Mouse (Mus musculus) stomach, postnatal 0 days (tissue): ENCODE data around the gene S100a10. TPM values are rescaled to one million over a fixed set of nuclear protein-coding genes. Genes with fewer than 3 reads are reported as not detected.

ENCODE experiments used
- ATAC-seq: fragments of 200-750 bp; cut with Nextera tagmentation; 2 replicates; pipeline ENCODE4 v1.8.0; 2017; ENCODE audit not compliant: low FRiP score, low TSS enrichment
- DNase-seq: peaks from one replicate; pipeline ENCODE4 v3.0.0-alpha.2; 2016; ENCODE audit warnings: low spot score
- H3K27ac ChIP-seq: fragments of 300-500 bp; sonication (generic); replicated peaks from 2 replicates; pipeline ENCODE4 v1.5.1; 2014; ENCODE audit warnings: mild to moderate bottlenecking, control low read depth
- H3K27me3 ChIP-seq: fragments of 300-500 bp; sonication (generic); 2 replicates; pipeline ENCODE4 v1.6.1; 2014; ENCODE audit warnings: low read length; ENCODE audit not compliant: control insufficient read depth, insufficient read depth
- H3K36me3 ChIP-seq: fragments of 300-500 bp; sonication (generic); 2 replicates; pipeline ENCODE4 v1.6.1; 2014; ENCODE audit warnings: low read length, mixed read lengths; ENCODE audit not compliant: control insufficient read depth, insufficient read depth
- H3K4me1 ChIP-seq: fragments of 300-500 bp; sonication (generic); replicated peaks from 2 replicates; pipeline ENCODE4 v1.6.1; 2014; ENCODE audit warnings: antibody characterized with exemption; ENCODE audit not compliant: control insufficient read depth, insufficient read depth
- H3K4me2 ChIP-seq: fragments of 300-500 bp; sonication (generic); replicated peaks from 2 replicates; pipeline ENCODE4 v1.6.1; 2014; ENCODE audit warnings: low read depth, mild to moderate bottlenecking, control low read depth, moderate library complexity
- H3K4me3 ChIP-seq: fragments of 300-500 bp; sonication (generic); 2 replicates; pipeline ENCODE4 v1.5.1; 2014; ENCODE audit warnings: low read depth, low read length, control low read depth
- H3K9ac ChIP-seq: fragments of 300-500 bp; sonication (generic); 2 replicates; pipeline ENCODE4 v1.6.1; 2014; ENCODE audit warnings: mild to moderate bottlenecking, low read length, control low read depth, mixed read lengths
- H3K9me3 ChIP-seq: fragments of 300-500 bp; sonication (generic); 2 replicates; pipeline ENCODE4 v1.6.1; 2016; ENCODE audit warnings: low read length; ENCODE audit not compliant: control insufficient read depth
- CTCF ChIP-seq: IDR thresholded peaks from 2 replicates; pipeline ENCODE4 v1.5.1; 2016; ENCODE audit warnings: antibody characterized with exemption, low read depth, mild to moderate bottlenecking, moderate library complexity
- EP300 ChIP-seq: optimal IDR thresholded peaks from 2 replicates; pipeline ENCODE3; 2016; ENCODE audit warnings: antibody characterized with exemption
- WGBS: fragments of 180-500 bp; shearing (Covaris S2); extraction: QIAGEN DNeasy Blood & Tissue Kit; methylation state at CpG from one replicate; pipeline ENCODE4 v1.1.7; 2014; 5-methylcytosine and 5-hydroxymethylcytosine counted together
- polyA plus RNA-seq: library from polyadenylated mRNA; unstranded; fragments of >200 nt; fragmentation: Nextera tagmentation; extraction: Ambion mirVana; gene quantifications from 2 replicates; pipeline ENCODE4 v1.2.1, GENCODE M21; 2015

S100a10 gene
- 314 and 375 TPM in 2 replicates for polyA plus RNA-seq

DNA sequence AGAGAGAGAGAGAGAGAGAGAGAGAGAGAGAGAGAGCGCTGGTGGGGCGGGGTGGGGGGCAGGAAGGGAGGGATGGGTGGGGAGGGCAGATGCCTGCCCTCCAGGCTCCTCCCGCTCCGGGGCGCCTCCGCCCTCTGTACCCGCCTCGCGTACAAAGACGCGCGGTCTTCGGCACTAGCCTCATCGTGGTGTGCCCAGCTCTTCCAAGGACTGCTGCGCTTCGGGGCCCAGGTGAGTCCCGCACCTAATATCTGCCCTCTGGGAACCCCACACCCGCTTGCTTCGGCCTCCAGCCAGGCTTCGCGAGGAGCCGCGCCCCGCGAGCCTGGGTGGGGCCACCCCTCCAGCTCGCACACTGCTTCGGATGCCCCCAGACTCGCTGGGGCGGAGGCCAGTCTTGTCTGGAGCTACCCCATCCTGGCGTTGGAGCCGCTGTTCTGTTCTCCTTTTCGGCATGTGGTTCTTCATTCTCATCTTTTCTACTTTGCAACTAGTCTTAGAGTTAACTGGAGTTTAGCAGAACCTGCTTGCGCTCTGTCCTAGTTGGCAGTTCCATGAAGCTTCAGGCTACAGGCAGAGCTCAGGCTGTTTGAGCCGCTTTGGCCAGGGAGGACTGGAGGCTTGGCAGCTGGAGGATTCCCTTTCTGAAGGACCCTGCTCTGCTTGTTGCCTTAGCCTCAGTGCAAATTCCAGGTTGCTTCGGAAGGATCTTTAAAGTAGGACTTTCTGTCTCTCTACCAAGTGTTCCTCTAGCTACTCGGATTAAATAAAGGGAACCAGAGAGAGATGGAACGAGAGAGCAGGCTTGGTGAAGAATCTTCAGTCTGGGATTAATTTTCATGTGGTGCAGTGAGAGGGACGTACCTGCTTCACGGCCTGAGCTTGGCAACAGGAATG lies at the start of gene S100a10:
TSS of gene S100a10 (plus strand) at position 100 of the 897 bp plus-strand sequence.
- TF ChIP-seq CTCF (no peak), EP300 (no peak)
- DNase-seq = peak; percentile 69
- WGBS = 1% methylated on average over 37 of the region's 39 CpGs
- H3K36me3 ChIP-seq = no peaks in the 10 kb centered on the region
- ATAC-seq = peak; percentile 89
- no peaks in the 10 kb centered on the region for H3K27me3 ChIP-seq
- peak within 1 kb of the TSS; percentile 67 for H3K4me3 ChIP-seq
- H3K27ac ChIP-seq = peak within 1 kb of the TSS; percentile 95
- H3K4me1 ChIP-seq = peaks cover 5% of the 10 kb centered on the region; the same call in 1 of the 2 replicates
- H3K9me3 ChIP-seq = no peaks in the 10 kb centered on the region
- peak within 1 kb of the TSS; percentile 88 for H3K9ac ChIP-seq
- H3K4me2 ChIP-seq = peak within 1 kb of the TSS; percentile 76

DNA sequence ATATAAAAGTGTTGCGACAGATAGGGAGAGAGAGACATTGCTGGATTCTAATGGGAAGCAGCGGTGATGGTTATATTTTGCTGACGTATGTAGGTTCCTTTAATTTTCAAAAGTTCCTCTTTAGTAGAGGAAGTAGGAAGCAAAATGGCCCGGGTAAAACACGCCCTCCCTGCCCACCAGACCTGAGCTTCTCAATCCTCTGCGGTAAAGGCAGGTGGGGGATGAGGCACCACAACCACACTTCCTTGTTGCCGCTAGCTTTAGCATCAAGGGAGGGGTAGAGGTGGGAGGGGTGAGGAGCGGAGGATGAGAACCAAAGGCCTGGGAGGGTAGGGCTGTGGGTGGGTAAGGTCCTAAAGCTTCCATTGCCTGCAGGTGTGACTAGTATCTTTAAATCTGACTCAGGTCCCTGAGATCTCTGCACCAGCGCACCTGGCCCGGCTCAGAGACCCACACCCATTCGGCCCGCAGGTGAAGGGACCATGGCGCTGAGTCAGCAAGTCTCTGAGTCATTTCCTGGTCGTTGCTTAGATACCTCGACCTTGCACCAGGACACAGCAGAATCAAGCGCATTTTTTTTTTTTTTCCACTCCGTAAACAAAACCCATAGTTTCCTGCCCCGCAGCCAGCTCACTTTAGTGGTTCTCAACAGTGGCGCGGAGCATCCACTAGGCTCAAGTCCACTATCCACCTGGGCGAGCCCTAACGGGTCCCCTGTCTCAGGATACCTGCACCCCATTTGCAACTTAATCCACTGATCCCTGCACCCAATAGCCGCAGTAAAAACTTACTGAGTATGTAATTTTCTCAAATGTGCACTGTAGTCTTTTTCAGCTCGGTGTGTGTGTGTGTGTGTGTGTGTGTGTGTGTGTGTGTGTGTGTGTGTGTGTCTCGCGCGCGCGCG lies 48.7 kb upstream of the S100a10 start:
- Histone ChIP-seq H3K27me3 (no peaks in the 10 kb centered on the region), H3K4me2 (peak overlapping the region; percentile 42), H3K9ac (no peak overlapping the region), H3K27ac (peak overlapping the region; percentile 90), H3K4me1 (no peaks in the 10 kb centered on the region), H3K9me3 (no peaks in the 10 kb centered on the region), H3K36me3 (no peaks in the 10 kb centered on the region), H3K4me3 (0 out of 2 replicates have a peak overlapping the region, but pooled peaks have one; percentile 17)
- DNase-seq (peak; percentile 86), ATAC-seq (peak; percentile 95)
- 24% methylated on average over 30 of the region's 30 CpGs for WGBS
- TF ChIP-seq EP300 (peak; percentile 15), CTCF (no peak)

DNA sequence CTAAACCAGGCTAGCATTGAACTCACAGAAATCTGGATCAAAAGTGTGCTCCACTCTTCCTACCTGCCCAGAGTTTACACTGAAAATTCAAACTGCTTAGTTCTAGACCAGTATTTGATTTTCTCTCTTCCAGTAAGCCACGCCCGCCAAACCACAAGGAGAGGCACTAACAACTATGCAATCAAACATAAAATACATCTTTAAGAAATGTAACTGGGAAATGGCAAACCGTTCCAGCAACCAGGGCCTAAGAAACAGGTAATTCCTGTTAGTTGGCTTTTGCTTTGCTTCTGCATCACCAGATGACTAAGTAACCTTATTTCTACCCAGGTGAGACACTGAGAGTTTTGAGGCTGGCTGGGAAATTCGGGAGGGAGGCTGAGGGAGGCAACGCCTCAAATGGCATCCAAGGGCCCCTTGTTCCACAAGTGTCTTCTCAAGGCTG lies 48.0 kb upstream of the S100a10 start:
- Histone ChIP-seq H3K4me3 (no peak overlapping the region), H3K36me3 (no peaks in the 10 kb centered on the region), H3K27me3 (no peaks in the 10 kb centered on the region), H3K9me3 (no peaks in the 10 kb centered on the region), H3K4me1 (no peaks in the 10 kb centered on the region), H3K27ac (peak overlapping the region; percentile 90), H3K4me2 (no peak overlapping the region; the same call in 1 of the 2 replicates), H3K9ac (no peak overlapping the region)
- WGBS = 50% methylated on average over 5 of the region's 5 CpGs
- TF ChIP-seq CTCF (no peak), EP300 (no peak)
- peak; percentile 83 for ATAC-seq
- DNase-seq = peak; percentile 73

DNA sequence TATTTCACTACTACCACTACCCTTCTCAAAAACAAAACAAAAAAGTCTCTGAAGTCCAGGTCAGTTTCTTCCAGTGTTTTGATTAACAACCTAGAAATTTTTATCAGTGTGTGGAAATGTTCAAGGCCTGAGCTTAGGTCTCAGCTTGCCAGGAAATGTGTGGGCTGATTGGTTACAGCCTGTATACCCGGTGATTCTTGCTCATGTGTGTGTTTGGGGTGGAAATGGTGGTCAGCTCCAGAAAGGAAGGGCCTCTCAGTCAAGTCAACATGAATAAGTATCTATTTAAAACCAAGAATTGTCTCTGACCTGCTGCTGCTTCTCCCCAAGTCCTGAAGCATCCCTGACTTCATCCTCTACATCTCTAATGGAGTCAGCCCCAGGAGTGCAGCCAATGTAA lies 45.6 kb upstream of the S100a10 start:
- H3K27me3 ChIP-seq = no peaks in the 10 kb centered on the region
- no peak for ATAC-seq

DNA sequence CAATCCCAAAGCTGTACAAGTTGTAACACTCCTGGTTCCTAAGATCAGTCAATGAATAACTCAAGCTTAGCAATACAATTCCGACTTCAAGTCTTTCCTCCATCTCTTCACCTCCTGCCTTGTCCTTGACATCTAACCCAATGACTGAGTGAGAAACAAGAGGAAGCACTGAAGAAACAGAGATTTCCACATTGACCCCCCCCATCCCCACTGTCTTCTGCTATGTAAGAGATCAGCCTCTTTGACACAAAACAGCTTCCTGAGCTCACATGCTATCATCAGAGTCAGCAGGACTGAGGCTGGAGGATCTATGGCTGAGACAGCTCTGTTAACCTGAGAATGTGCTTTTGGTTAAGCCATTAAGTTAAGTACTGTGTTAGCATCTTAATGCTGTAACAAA lies 43.8 kb upstream of the S100a10 start:
- no peak overlapping the region for H3K4me2 ChIP-seq
- H3K9me3 ChIP-seq = no peaks in the 10 kb centered on the region
- H3K36me3 ChIP-seq = no peaks in the 10 kb centered on the region
- no peak for ATAC-seq
- no peak overlapping the region for H3K9ac ChIP-seq
- H3K4me1 ChIP-seq = no peaks in the 10 kb centered on the region
- no peak overlapping the region for H3K4me3 ChIP-seq
- no peak for TF ChIP-seq EP300
- TF ChIP-seq CTCF = no peak
- DNase-seq = no peak
- 62% methylated on average over 1 of the region's 1 CpGs for WGBS
- no peak overlapping the region for H3K27ac ChIP-seq
- no peaks in the 10 kb centered on the region for H3K27me3 ChIP-seq

More for the DNA sequence above, 45.6 kb upstream of the S100a10 start:
- Histone ChIP-seq H3K9ac (no peak overlapping the region), H3K4me3 (no peak overlapping the region), H3K27ac (no peak overlapping the region), H3K4me1 (no peaks in the 10 kb centered on the region), H3K9me3 (no peaks in the 10 kb centered on the region), H3K36me3 (no peaks in the 10 kb centered on the region), H3K4me2 (no peak overlapping the region)
- no peak for TF ChIP-seq CTCF
- no peak for TF ChIP-seq EP300
- DNase-seq = no peak
- WGBS = 45% methylated on average over 1 of the region's 1 CpGs
